Mouse (Mus musculus): ENCODE measurements around the gene Krt90.

- TF ChIP-seq CTCF (conservative IDR thresholded peaks at IDR 0.05; ENCODE audit: insufficient read depth, insufficient read length, low read depth, low read length) (no peak), POLR2A (IDR thresholded peaks at IDR 0.05; ENCODE audit: low read depth, low read length) (no peak)
Observed at GRCm38 (mm10) chr15:101544478-101544877, 18.3 kb downstream of the Krt90 start.

All from kidney, adult 2 months (tissue).